Mouse (Mus musculus) spleen, postnatal 0 days (tissue): Measurements from ENCODE around the gene Pdcd5. TPM values are rescaled to one million over a fixed set of nuclear protein-coding genes. Genes with fewer than 3 reads are reported as not detected.

Experiments used
- polyA plus RNA-seq: library from polyadenylated mRNA; unstranded; fragments of >200 nt; fragmentation: Nextera tagmentation; extraction: Ambion mirVana; gene quantifications from 2 replicates; pipeline ENCODE4 v1.2.1, GENCODE M21; 2015

Pdcd5 gene
- 148 and 162 TPM in 2 replicates for polyA plus RNA-seq

GRCm38 (mm10) chr7:35647101-35647698, at the start of gene Pdcd5:
Pdcd5 (minus strand) TSS chr7:35647521.

Other genes with a start within 250 kb of the Pdcd5 start
- 0.14 and 0.49 TPM in 2 replicates for gene Slc7a9, start 198.7 kb downstream of the Pdcd5 start, polyA plus RNA-seq
- 0.17 TPM in 2 replicates for gene Tdrd12, start 109.8 kb downstream of the Pdcd5 start, polyA plus RNA-seq
- 96.1 and 108 TPM in 2 replicates for gene Nudt19, start 91.2 kb downstream of the Pdcd5 start, polyA plus RNA-seq
- gene Rgs9bp, start 61.9 kb downstream of the Pdcd5 start, polyA plus RNA-seq, result 0.07 TPM in 1 of 2 replicates, not detected in the other
- gene Ankrd27, start 61.3 kb downstream of the Pdcd5 start, polyA plus RNA-seq, result 18.9 and 19.6 TPM in 2 replicates
- gene Dpy19l3, start 106.9 kb upstream of the Pdcd5 start, polyA plus RNA-seq, result 8.0 and 11.7 TPM in 2 replicates
- gene Zfp507, start 155.5 kb upstream of the Pdcd5 start, polyA plus RNA-seq, result 6.0 and 6.2 TPM in 2 replicates